Mouse (Mus musculus): ENCODE data around the gene Gm6408. TPM values are rescaled to one million over a fixed set of nuclear protein-coding genes. Genes with fewer than 3 reads are reported as not detected.
"Not testable (repeated sequence)": the region's sequence is repeated elsewhere in the genome, so short reads cannot be mapped to it uniquely, and the experiment has no call there.

Gm6408 gene
- polyA plus RNA-seq, 1 experiment from 2014 or later, result not detected

DNA sequence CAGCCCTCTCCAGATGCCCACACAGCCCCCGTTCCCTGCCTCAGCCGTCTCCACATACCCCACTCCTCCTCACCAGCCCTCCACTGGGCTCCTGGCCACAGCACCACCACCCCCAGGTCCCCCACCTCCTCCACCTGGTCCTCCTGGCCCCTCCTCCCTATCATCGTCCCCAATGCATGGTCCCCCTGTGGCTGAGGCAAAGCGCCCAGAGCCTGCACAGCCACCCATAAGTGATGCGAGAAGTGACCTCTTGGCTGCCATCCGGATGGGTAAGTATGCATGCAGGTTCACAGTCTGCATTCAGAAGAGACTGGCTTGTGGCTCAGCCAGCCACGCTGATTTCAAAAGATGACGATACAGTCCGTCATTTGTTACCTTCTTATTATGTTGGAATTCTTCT, 13.5 kb upstream of the Gm6408 start:
- no peaks in the 10 kb centered on the region for H3K27me3 ChIP-seq
- no peak overlapping the region for H3K27ac ChIP-seq (replicated peaks)
- no peak overlapping the region for H3K9ac ChIP-seq
- H3K4me2 ChIP-seq (replicated peaks), result no peak overlapping the region
- no peaks in the 10 kb centered on the region for H3K9me3 ChIP-seq (replicated peaks)
- ATAC-seq (ENCODE audit: insufficient number of reproducible peaks, low FRiP score, low TSS enrichment, low read depth), result no peak
- WGBS, result 91% methylated on average over 9 of the region's 9 CpGs
- H3K4me3 ChIP-seq (replicated peaks), result no peak overlapping the region
- H3K36me3 ChIP-seq, result 0 out of 2 replicates have a peak, but pooled peaks cover 3% of the 10 kb centered on the region
- no peaks in the 10 kb centered on the region for H3K4me1 ChIP-seq

DNA sequence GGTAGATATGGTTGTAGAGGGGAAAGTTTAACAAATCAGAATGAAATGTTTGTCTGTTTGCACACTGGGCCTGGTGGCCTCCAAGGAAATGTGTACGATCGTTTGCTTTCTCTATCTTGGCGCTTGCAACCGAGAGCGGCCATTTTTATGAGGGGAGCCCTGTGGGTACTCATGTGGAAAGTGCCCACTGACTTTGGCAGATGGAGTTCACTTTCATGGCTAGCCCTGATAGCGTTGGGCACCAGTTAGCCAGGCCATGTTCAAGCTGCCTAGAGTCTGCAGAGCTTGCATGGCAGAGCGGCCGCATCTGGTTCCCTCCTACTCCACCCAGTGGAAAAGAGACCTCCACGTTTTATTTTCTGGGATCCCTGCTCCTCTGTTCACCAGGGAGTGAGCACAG, 10.9 kb upstream of the Gm6408 start:
- H3K4me2 ChIP-seq (replicated peaks), result no peak overlapping the region
- ATAC-seq (ENCODE audit: insufficient number of reproducible peaks, low FRiP score, low TSS enrichment, low read depth), result no peak
- 87% methylated on average over 9 of the region's 9 CpGs for WGBS
- no peaks in the 10 kb centered on the region for H3K27me3 ChIP-seq
- H3K27ac ChIP-seq (replicated peaks), result no peak overlapping the region
- H3K9me3 ChIP-seq (replicated peaks), result no peaks in the 10 kb centered on the region
- H3K9ac ChIP-seq, result no peak overlapping the region
- no peaks in the 10 kb centered on the region for H3K4me1 ChIP-seq
- no peak overlapping the region for H3K4me3 ChIP-seq (replicated peaks)
- 0 out of 2 replicates have a peak, but pooled peaks cover 3% of the 10 kb centered on the region for H3K36me3 ChIP-seq

DNA sequence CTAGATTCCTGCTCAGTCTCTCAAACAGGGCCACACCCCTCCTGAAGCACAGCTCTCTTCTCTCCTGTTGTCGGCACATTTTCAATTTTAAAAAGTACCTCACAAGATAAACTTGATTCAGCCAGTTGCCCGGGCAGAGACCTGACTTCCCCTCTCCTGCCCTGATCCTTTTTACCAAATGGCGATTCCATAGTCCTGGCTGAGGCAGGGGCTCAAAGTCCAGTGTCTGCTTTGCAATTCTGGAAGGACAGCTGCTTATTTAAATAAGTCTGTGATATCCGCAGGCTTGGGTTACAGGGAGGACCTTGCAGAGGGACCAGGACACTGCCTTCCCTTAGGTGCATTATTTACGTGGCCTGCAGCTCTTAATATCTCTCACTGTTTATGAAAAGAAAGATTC, 10.5 kb upstream of the Gm6408 start:
- 89% methylated on average over 5 of the region's 5 CpGs for WGBS
- Histone ChIP-seq H3K4me2 (replicated peaks) (no peak overlapping the region), H3K4me3 (replicated peaks) (no peak overlapping the region), H3K27ac (replicated peaks) (no peak overlapping the region), H3K9ac (no peak overlapping the region), H3K9me3 (replicated peaks) (no peaks in the 10 kb centered on the region), H3K27me3 (no peaks in the 10 kb centered on the region), H3K4me1 (no peaks in the 10 kb centered on the region), H3K36me3 (0 out of 2 replicates have a peak, but pooled peaks cover 3% of the 10 kb centered on the region)
- no peak for ATAC-seq (ENCODE audit: insufficient number of reproducible peaks, low FRiP score, low TSS enrichment, low read depth)

DNA sequence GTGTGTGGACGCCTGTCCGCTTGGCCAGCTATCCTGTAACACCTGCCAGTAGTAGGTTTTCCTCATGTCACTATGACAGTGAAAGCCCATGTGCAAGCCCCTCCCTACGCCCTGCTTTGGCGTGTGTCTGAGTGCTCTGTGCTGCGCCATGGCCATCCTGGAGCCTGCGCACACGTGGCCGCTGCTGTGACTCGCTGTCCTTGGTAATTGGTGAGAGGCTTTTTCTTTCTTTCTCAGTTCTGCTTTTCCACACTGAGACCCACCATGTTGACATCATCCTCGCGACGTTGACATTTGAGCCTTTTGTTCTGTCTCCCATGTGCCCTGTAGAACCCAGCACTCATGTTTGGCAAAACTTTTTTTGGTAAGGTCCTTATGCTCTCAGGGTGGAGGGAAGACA, 9.9 kb upstream of the Gm6408 start:
- Histone ChIP-seq H3K36me3 (0 out of 2 replicates have a peak, but pooled peaks cover 3% of the 10 kb centered on the region), H3K9me3 (replicated peaks) (no peaks in the 10 kb centered on the region), H3K27me3 (no peaks in the 10 kb centered on the region), H3K4me3 (replicated peaks) (no peak overlapping the region), H3K27ac (replicated peaks) (no peak overlapping the region), H3K4me2 (replicated peaks) (no peak overlapping the region), H3K4me1 (no peaks in the 10 kb centered on the region), H3K9ac (no peak overlapping the region)
- ATAC-seq (ENCODE audit: insufficient number of reproducible peaks, low FRiP score, low TSS enrichment, low read depth), result no peak
- WGBS, result 91% methylated on average over 12 of the region's 12 CpGs

DNA sequence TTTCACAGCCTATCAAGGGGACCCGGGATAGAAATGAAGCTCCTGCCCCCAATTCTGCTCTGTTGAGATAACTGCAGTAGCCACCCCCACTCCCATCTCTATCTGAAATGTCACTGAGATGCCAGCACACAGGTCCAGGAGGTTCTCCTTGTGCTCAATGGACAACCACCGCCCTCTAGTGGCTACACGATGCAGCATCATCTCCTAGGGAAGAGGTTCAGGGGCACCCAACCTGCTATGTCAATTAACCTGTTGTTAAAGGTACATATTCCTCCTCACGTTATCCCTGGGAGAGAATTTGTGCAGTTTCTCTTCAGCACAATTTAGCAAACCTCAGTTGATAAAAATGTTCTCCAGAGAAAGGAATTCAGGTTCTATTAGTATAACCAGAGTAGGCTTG, 2.2 kb upstream of the Gm6408 start:
- H3K4me1 ChIP-seq; H3K27me3 ChIP-seq; H3K9ac ChIP-seq; H3K9me3 ChIP-seq (replicated peaks); H3K4me2 ChIP-seq (replicated peaks); ATAC-seq (ENCODE audit: insufficient number of reproducible peaks, low FRiP score, low TSS enrichment, low read depth); H3K4me3 ChIP-seq (replicated peaks); H3K27ac ChIP-seq (replicated peaks); H3K36me3 ChIP-seq: not testable (repeated sequence)
- WGBS, result 9% methylated on average over 4 of the region's 4 CpGs

DNA sequence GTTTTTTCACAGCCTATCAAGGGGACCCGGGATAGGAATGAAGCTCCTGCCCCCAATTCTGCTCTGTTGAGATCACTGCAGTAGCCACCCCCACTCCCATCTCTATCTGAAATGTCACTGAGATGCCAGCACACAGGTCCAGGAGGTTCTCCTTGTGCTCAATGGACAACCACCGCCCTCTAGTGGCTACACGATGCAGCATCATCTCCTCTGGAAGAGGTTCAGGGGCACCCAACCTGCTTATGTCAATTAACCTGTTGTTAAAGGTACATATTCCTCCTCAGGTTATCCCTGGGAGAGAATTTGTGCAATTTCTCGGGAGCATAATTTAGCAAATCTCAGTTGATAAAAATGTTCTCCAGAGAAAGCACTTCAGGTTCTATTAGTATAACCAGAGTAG, 7.2 kb downstream of the Gm6408 start:
- 8% methylated on average over 3 of the region's 4 CpGs for WGBS
- H3K4me3 ChIP-seq (replicated peaks); H3K9me3 ChIP-seq (replicated peaks); H3K4me1 ChIP-seq; H3K36me3 ChIP-seq; ATAC-seq (ENCODE audit: insufficient number of reproducible peaks, low FRiP score, low TSS enrichment, low read depth); H3K27ac ChIP-seq (replicated peaks); H3K4me2 ChIP-seq (replicated peaks); H3K9ac ChIP-seq; H3K27me3 ChIP-seq: not testable (repeated sequence)

DNA sequence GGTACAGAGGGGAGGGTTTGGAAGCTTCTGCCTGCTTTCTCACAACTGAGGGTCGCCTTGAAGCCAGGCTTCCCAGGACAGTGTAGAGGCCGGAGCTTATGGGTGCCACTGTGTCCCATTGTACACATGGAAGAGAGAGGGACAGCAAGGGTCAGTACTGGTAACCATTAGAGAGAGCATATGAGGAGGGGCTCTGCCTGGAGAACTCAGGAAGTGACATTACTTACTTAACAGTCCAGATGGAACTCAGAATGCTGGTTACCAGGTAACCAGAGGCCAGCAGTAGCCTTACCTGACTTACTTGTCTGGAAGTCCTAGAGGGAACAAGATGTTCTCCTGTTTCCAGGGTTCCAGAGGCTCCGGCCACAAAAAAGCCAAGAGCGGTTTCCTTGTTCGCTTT, 9.3 kb downstream of the Gm6408 start, which contains the start of gene Gm6370:
Gene Gm6370, plus strand, starts transcription at position 301 of the 400 bp plus-strand sequence.
- no CpG with 5 or more reads among the region's 5 CpGs for WGBS
- H3K9me3 ChIP-seq (replicated peaks); H3K4me3 ChIP-seq (replicated peaks); H3K27ac ChIP-seq (replicated peaks); H3K4me1 ChIP-seq; H3K27me3 ChIP-seq; H3K9ac ChIP-seq; H3K4me2 ChIP-seq (replicated peaks); H3K36me3 ChIP-seq; ATAC-seq (ENCODE audit: insufficient number of reproducible peaks, low FRiP score, low TSS enrichment, low read depth): not testable (repeated sequence)

DNA sequence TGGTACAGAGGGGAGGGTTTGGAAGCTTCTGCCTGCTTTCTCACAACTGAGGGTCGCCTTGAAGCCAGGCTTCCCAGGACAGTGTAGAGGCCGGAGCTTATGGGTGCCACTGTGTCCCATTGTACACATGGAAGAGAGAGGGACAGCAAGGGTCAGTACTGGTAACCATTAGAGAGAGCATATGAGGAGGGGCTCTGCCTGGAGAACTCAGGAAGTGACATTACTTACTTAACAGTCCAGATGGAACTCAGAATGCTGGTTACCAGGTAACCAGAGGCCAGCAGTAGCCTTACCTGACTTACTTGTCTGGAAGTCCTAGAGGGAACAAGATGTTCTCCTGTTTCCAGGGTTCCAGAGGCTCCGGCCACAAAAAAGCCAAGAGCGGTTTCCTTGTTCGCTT, 20.3 kb downstream of the Gm6408 start, which contains the start of gene 4930449I24Rik:
Gene 4930449I24Rik, plus strand, starts transcription at position 301 of the 400 bp plus-strand sequence.
- not testable (repeated sequence) for H3K4me3 ChIP-seq (replicated peaks); H3K4me2 ChIP-seq (replicated peaks); H3K9ac ChIP-seq; ATAC-seq (ENCODE audit: insufficient number of reproducible peaks, low FRiP score, low TSS enrichment, low read depth); H3K27ac ChIP-seq (replicated peaks); H3K4me1 ChIP-seq; H3K9me3 ChIP-seq (replicated peaks); H3K36me3 ChIP-seq; H3K27me3 ChIP-seq
- WGBS, result no CpG with 5 or more reads among the region's 5 CpGs

DNA sequence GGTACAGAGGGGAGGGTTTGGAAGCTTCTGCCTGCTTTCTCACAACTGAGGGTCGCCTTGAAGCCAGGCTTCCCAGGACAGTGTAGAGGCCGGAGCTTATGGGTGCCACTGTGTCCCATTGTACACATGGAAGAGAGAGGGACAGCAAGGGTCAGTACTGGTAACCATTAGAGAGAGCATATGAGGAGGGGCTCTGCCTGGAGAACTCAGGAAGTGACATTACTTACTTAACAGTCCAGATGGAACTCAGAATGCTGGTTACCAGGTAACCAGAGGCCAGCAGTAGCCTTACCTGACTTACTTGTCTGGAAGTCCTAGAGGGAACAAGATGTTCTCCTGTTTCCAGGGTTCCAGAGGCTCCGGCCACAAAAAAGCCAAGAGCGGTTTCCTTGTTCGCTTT, 32.1 kb downstream of the Gm6408 start, which contains the start of gene Gm3402:
Gene Gm3402, plus strand, starts transcription at position 301 of the 400 bp plus-strand sequence.
- H3K36me3 ChIP-seq; H3K9ac ChIP-seq; H3K27me3 ChIP-seq; H3K27ac ChIP-seq (replicated peaks); ATAC-seq (ENCODE audit: insufficient number of reproducible peaks, low FRiP score, low TSS enrichment, low read depth); H3K4me1 ChIP-seq; H3K9me3 ChIP-seq (replicated peaks); H3K4me2 ChIP-seq (replicated peaks); H3K4me3 ChIP-seq (replicated peaks): not testable (repeated sequence)
- no CpG with 5 or more reads among the region's 5 CpGs for WGBS

DNA sequence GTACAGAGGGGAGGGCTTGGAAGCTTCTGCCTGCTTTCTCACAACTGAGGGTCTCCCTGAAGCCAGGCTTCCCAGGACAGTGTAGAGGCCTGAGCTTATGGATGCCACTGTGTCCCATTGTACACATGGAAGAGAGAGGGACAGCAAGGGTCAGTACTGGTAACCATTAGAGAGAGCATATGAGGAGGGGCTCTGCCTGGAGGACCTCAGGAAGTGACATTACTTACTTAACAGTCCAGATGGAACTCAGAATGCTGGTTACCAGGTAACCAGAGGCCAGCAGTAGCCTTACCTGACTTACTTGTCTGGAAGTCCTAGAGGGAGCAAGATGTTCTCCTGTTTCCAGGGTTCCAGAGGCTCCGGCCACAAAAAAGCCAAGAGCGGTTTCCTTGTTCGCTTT, 43.7 kb downstream of the Gm6408 start, which contains the start of gene Gm3404:
Gene Gm3404, plus strand, starts transcription at position 301 of the 400 bp plus-strand sequence.
- H3K27me3 ChIP-seq; H3K9ac ChIP-seq; H3K4me3 ChIP-seq (replicated peaks); H3K4me2 ChIP-seq (replicated peaks); H3K9me3 ChIP-seq (replicated peaks); H3K27ac ChIP-seq (replicated peaks); H3K4me1 ChIP-seq; ATAC-seq (ENCODE audit: insufficient number of reproducible peaks, low FRiP score, low TSS enrichment, low read depth); H3K36me3 ChIP-seq: not testable (repeated sequence)
- 90% methylated on average over 3 of the region's 3 CpGs for WGBS

All from embryonic facial prominence, embryonic 15.5 days (tissue).